Mouse (Mus musculus) midbrain, embryonic 14.5 days (tissue): ENCODE measurements around the gene 1600002K03Rik. TPM values are rescaled to one million over a fixed set of nuclear protein-coding genes. Genes with fewer than 3 reads are reported as not detected.

Source experiments
- ATAC-seq: fragments of 200-750 bp; cut with Nextera tagmentation; 2 replicates; pipeline ENCODE4 v1.8.0; 2017; ENCODE audit warnings: moderate number of reproducible peaks, moderate library complexity; ENCODE audit not compliant: low FRiP score, low TSS enrichment
- DNase-seq: peaks from one replicate; pipeline ENCODE4 v3.0.0-alpha.2; 2015
- H3K27ac ChIP-seq: fragments of 300-500 bp; sonication (generic); replicated peaks from 2 replicates; pipeline ENCODE4 v1.5.1; 2014; ENCODE audit warnings: mild to moderate bottlenecking, low read depth, low read length, moderate library complexity
- H3K27me3 ChIP-seq: fragments of 300-500 bp; sonication (generic); 2 replicates; pipeline ENCODE4 v1.6.1; 2014; ENCODE audit warnings: low read length, control low read depth, mixed read lengths; ENCODE audit not compliant: control insufficient read depth, insufficient read depth
- H3K36me3 ChIP-seq: fragments of 300-500 bp; sonication (generic); 2 replicates; pipeline ENCODE4 v1.6.1; 2014; ENCODE audit warnings: low read length, control low read depth; ENCODE audit not compliant: control insufficient read depth, insufficient read depth
- H3K4me1 ChIP-seq: fragments of 300-500 bp; sonication (generic); 2 replicates; pipeline ENCODE4 v1.6.1; 2014; ENCODE audit warnings: mild to moderate bottlenecking, antibody characterized with exemption, low read length, control low read depth; ENCODE audit not compliant: control insufficient read depth, insufficient read depth
- H3K4me2 ChIP-seq: fragments of 300-500 bp; sonication (generic); 2 replicates; pipeline ENCODE4 v1.6.1; 2014; ENCODE audit warnings: mild to moderate bottlenecking, low read length, moderate library complexity
- H3K4me3 ChIP-seq: fragments of 300-500 bp; sonication (generic); replicated peaks from 2 replicates; pipeline ENCODE4 v1.5.1; 2014; ENCODE audit warnings: low read depth, low read length
- H3K9ac ChIP-seq: fragments of 300-500 bp; sonication (generic); replicated peaks from 2 replicates; pipeline ENCODE4 v1.6.1; 2014; ENCODE audit warnings: mild to moderate bottlenecking, low read length, moderate library complexity
- H3K9me3 ChIP-seq: fragments of 300-500 bp; sonication (generic); 2 replicates; pipeline ENCODE4 v1.6.1; 2016; ENCODE audit warnings: low read length, control low read depth, mixed read lengths; ENCODE audit not compliant: control insufficient read depth
- WGBS: fragments of 180-500 bp; shearing (Covaris S2); extraction: QIAGEN DNeasy Blood & Tissue Kit; methylation state at CpG from one replicate; pipeline ENCODE4 v1.1.7; 2014; 5-methylcytosine and 5-hydroxymethylcytosine counted together
- polyA plus RNA-seq: library from polyadenylated mRNA; unstranded; fragments of >200 nt; fragmentation: Nextera tagmentation; extraction: Ambion mirVana; gene quantifications from 2 replicates; pipeline ENCODE4 v1.2.1, GENCODE M21; 2014

1600002K03Rik gene
- polyA plus RNA-seq, 1 experiment from 2014 or later: 5.7 TPM

DNA sequence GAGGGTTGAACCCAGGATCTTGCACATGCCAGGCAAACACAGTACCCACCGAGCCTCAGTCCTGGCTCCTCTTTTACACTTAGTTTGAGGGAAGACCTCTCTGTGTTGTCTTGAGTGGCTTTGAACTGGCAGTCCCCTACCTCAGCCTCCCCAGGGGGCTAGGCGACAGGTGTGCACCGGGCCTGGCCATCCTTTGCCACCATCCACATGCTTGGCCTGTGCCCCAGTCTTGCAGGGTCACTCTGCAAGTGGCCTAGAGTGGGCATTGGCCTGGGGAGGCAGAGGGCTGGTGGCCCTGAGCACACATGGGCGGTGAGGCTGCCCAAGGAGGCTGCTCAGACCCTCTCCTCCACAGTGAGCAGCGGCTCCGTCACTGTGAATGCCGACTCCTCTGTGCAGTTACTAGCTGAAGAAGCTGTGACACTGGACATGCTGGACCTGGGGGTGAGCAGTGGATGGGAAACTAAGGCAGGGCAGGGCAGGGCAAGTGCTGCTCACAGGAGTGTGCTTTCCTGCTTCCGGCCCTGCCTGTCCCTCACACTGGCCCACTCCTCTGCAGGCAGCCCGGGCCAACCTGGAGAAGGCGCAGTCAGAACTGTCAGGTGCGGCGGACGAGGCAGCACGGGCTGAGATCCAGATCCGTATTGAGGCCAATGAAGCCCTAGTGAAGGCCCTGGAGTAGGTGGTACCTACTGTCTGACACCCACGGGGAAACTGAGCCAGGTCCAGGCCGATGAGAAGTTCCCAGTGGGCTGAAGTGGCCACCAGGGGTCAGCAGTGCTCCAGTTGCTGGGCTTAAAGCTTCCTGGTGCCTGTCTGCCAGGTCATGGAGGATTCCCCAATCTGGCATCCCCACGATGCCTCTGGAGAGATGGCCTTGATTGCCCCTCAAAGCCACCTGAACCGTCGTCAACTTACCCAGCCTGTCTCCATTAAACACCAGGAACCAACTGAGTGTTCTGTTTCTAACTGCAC is 27.6 kb upstream of the 1600002K03Rik start:
- peak; percentile 84 for DNase-seq
- H3K36me3 ChIP-seq: peaks cover 26% of the 10 kb centered on the region
- H3K9me3 ChIP-seq: no peaks in the 10 kb centered on the region
- no peak overlapping the region for H3K9ac ChIP-seq
- no peak overlapping the region for H3K4me2 ChIP-seq
- peaks cover 12% of the 10 kb centered on the region for H3K4me1 ChIP-seq
- ATAC-seq: no peak
- WGBS: 72% methylated on average over 20 of the region's 20 CpGs
- H3K27ac ChIP-seq: no peak overlapping the region
- no peak overlapping the region for H3K4me3 ChIP-seq
- H3K27me3 ChIP-seq: no peaks in the 10 kb centered on the region

DNA sequence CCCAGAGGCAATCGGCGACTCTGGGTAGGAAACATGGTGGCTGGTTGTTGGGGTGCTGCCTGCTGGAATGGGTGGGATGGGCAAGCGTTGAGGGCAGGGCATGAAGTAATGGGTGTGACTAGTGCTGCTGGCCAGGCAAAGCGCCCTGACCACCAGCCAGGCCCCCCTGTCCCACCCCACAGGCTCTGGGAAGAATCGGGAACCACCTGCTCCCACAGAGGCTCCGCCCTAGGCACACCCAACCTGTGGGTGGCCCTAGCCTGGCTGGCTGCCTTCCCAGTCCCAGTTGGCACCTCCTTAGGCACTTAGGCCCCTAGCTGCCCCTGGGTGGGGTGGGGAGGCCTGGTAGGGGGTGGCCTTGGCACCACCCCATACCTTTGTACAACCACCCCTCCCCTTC is 26.8 kb upstream of the 1600002K03Rik start:
- Histone ChIP-seq H3K4me3 (no peak overlapping the region), H3K27ac (no peak overlapping the region), H3K27me3 (no peaks in the 10 kb centered on the region), H3K9me3 (no peaks in the 10 kb centered on the region), H3K36me3 (peaks cover 27% of the 10 kb centered on the region), H3K4me1 (peaks cover 9% of the 10 kb centered on the region), H3K9ac (no peak overlapping the region), H3K4me2 (no peak overlapping the region)
- DNase-seq: no peak
- 83% methylated on average over 6 of the region's 6 CpGs for WGBS
- ATAC-seq: no peak

DNA sequence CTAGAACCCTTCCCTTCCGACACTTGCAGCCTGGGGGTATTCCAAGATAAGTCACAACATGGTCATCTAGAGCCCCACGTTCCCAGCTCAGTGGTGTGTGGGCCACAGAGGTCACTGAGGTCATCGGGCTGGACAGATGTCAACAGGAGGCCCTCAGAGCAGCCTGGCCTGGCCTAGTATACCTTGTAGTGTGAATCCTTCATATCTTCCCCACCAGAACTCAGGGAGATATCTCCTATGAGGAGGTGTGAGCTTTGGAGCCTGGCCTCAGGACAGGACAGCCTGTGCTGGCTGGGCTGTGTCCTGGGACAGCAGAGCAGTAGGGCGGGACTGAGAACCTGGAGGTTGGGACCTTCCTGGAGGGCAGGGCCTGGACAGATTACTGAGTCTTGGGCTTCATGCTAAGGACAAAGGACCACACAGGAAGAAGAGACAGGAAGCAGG is 26.2 kb upstream of the 1600002K03Rik start:
- Histone ChIP-seq H3K4me2 (no peak overlapping the region), H3K27ac (no peak overlapping the region), H3K27me3 (no peaks in the 10 kb centered on the region), H3K4me1 (peaks cover 6% of the 10 kb centered on the region), H3K9me3 (no peaks in the 10 kb centered on the region), H3K36me3 (peaks cover 34% of the 10 kb centered on the region), H3K4me3 (no peak overlapping the region), H3K9ac (no peak overlapping the region)
- WGBS: 70% methylated on average over 4 of the region's 4 CpGs
- ATAC-seq (no peak), DNase-seq (no peak)

DNA sequence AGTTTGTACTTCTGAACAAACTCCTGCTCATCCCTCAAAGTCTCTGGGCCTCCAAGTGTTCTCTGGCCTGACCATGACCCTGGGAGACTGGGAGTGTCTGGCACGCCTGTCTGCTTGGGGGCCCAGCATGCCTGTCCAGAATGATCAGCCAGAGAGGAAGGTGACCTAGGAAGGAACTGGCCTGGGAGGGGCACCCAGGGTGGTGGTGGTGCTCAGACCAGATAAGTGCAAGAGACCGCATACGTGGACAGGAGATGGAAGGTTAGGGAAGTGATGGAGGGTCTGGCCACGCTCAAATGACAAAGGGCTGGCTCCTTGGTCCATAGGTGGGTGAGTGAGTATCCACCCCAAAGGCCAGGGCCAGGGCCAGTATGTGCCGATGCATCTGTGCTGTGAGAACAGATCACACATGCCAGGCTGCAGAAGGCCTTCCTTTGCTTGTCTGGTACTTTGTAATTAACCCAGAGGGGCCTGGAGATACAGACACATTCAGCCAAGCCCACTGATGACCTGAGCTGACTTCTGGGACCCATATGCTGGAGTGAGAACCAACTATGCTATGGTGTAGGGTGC is 25.5 kb upstream of the 1600002K03Rik start:
- Histone ChIP-seq H3K9ac (no peak overlapping the region; the same call in 1 of the 2 replicates), H3K4me3 (peak overlapping the region; percentile 99)
- WGBS: 79% methylated on average over 5 of the region's 5 CpGs

DNA sequence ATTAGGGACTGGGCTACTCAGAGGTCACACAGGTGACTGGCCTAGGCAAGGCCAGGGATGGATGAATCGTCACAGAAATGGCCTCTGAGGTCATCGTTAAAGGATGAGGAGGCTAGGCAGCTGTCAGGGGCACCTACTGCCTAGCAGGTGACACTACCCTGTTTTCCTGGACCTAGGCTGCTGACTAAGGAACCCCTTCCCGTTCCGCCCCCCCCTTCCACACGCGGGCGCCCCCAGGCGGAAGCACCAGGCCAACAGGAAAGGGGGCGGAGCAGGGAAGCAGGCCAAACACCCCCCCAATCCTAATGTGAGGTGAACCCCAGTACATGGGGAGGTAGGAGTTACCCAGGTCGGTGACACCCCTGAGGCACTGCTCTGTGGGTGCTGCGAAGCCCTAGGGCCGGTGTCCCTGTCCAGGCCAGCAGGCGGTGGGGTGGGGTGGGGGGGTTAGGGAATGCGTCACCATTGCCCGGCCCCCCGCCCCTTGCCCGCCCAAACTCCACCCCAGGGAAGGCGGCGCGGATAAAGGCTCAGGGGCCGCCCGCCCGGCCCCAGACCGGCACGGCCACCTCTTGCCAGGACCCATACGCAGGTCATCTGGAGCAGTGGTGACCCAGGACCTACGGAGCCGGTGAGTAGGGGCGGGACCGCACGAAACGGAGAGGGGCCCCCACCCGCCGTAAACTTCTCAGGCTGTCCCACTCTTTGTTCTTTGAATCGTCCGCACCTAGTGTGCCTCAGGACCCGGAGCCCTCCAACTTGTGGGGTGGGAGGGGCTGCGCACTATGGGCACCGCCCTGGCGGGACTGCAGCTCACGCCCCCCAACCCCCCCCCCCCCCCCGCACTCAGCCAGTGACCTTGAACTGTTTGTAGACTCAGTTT is 24.8 kb upstream of the 1600002K03Rik start, which contains the start of gene Midn:
Midn (plus strand) TSS at position 554 of the 883 bp plus-strand sequence.
- 2% methylated on average over 40 of the region's 42 CpGs for WGBS
- peak; percentile 77 for DNase-seq
- ATAC-seq: peak; percentile 7; the same call in 1 of the 2 replicates
- H3K9me3 ChIP-seq: no peaks in the 10 kb centered on the region
- H3K27ac ChIP-seq: peak within 1 kb of the TSS; percentile 100
- H3K9ac ChIP-seq: peak within 1 kb of the TSS; percentile 100
- H3K27me3 ChIP-seq: no peaks in the 10 kb centered on the region
- peaks cover 48% of the 10 kb centered on the region for H3K36me3 ChIP-seq
- H3K4me1 ChIP-seq: peaks cover 10% of the 10 kb centered on the region
- peak within 1 kb of the TSS; percentile 77 for H3K4me2 ChIP-seq
- H3K4me3 ChIP-seq: peak within 1 kb of the TSS; percentile 99

More for the DNA sequence above, 25.5 kb upstream of the 1600002K03Rik start:
- Histone ChIP-seq H3K36me3 (peaks cover 40% of the 10 kb centered on the region), H3K9me3 (no peaks in the 10 kb centered on the region), H3K27me3 (no peaks in the 10 kb centered on the region), H3K27ac (peak overlapping the region; percentile 100), H3K4me2 (peak overlapping the region; percentile 77), H3K4me1 (peaks cover 7% of the 10 kb centered on the region)
- ATAC-seq (no peak), DNase-seq (no peak)

DNA sequence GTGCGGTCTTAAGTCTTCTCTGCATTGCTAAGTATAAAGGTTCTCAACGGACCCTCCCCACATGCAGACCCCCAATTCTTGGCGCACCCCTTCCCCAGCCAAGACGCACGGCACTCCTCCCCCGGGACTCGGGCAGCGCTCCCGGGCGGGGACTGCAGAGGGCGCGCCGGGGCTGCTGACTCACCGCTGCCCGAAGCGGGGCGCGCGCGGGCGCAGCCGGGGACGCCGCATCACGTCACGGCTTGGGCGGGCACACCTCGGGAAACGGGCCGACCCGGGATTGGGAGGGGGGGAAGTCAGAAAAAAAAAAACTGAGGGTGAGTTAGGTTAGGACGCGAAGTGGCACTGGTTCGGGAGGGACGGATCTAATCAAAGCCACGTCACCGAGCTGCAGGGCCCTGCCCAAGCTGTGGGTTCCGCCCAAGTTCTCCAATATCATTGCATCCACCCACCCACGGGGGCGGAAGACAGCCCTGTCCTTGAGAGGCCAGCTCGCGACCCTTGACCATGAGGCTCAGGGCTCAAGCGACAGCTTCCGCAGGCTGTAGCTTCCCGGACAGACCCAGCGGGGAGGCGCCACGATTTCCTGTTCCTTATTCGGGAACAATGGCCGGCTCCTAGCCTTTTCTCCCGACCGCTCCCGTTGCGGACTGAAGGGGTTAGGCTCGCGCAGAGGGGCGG is 24.0 kb upstream of the 1600002K03Rik start:
- H3K9ac ChIP-seq: peak overlapping the region; percentile 100
- peaks cover 51% of the 10 kb centered on the region for H3K36me3 ChIP-seq
- peak overlapping the region; percentile 99 for H3K4me3 ChIP-seq
- H3K4me1 ChIP-seq: peaks cover 16% of the 10 kb centered on the region
- H3K9me3 ChIP-seq: no peaks in the 10 kb centered on the region
- peak overlapping the region; percentile 100 for H3K27ac ChIP-seq
- ATAC-seq (peak; percentile 36), DNase-seq (peak; percentile 97)
- WGBS: under 1% methylated on average over 57 of the region's 57 CpGs
- H3K4me2 ChIP-seq: peak overlapping the region; percentile 77
- H3K27me3 ChIP-seq: no peaks in the 10 kb centered on the region

DNA sequence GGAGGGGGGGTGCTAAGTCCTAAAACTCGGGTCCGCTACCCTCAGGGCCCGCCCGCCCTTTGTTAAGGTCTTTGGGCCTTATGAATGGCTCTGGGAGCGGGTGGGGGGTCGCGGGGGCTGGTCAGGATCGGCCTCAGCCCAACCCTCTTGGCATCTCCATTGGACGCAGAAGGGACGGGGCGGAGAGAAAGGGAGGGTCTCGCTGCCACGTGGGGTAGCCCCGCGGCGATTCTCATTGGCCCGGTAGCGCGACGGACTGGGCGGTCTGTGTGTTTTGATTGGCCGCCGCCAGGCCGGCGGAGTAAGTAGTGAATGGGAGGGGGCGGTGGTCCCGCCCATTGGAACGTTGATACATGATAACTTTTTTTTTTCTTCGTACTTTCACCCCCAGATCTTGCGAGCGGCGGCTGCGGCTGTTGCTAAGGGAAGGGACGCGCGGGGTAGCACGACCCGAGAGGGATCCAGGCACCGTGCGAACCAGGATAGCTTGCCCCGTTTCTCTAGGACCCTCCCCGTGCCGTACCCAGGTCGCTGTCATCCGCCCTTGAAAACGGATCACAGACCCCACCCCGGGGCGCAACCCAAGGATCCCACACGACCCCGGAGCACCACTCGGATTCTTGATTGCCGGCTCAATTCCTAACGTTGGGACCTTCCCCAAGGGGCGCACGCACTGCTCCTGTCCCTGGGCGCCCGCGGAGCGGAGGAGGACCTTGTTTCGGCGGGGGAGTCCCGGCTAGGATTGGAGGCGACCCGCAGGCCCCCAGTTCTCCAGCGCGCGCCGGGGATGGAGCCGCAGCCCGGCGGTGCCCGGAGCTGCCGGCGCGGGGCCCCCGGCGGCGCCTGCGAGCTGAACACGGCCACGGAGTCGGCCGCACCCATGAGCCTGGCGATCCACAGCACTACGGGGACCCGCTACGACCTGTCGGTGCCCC is 23.2 kb upstream of the 1600002K03Rik start:
- H3K4me3 ChIP-seq: peak overlapping the region; percentile 99
- H3K4me2 ChIP-seq: peak overlapping the region; percentile 98
- H3K9ac ChIP-seq: peak overlapping the region; percentile 100
- DNase-seq: peak; percentile 99
- peak overlapping the region; percentile 100 for H3K27ac ChIP-seq
- ATAC-seq: peak; percentile 86
- peaks cover 23% of the 10 kb centered on the region for H3K4me1 ChIP-seq
- WGBS: under 1% methylated on average over 88 of the region's 88 CpGs
- no peaks in the 10 kb centered on the region for H3K27me3 ChIP-seq
- H3K36me3 ChIP-seq: peaks cover 51% of the 10 kb centered on the region
- no peaks in the 10 kb centered on the region for H3K9me3 ChIP-seq
